Mouse (Mus musculus): ENCODE measurements around the gene Gnai3. TPM values are rescaled to one million over a fixed set of nuclear protein-coding genes. Genes with fewer than 3 reads are reported as not detected.

Gene Gnai3
- 28.4 and 45.9 TPM in 2 replicates for polyA plus RNA-seq (2012)

DNA sequence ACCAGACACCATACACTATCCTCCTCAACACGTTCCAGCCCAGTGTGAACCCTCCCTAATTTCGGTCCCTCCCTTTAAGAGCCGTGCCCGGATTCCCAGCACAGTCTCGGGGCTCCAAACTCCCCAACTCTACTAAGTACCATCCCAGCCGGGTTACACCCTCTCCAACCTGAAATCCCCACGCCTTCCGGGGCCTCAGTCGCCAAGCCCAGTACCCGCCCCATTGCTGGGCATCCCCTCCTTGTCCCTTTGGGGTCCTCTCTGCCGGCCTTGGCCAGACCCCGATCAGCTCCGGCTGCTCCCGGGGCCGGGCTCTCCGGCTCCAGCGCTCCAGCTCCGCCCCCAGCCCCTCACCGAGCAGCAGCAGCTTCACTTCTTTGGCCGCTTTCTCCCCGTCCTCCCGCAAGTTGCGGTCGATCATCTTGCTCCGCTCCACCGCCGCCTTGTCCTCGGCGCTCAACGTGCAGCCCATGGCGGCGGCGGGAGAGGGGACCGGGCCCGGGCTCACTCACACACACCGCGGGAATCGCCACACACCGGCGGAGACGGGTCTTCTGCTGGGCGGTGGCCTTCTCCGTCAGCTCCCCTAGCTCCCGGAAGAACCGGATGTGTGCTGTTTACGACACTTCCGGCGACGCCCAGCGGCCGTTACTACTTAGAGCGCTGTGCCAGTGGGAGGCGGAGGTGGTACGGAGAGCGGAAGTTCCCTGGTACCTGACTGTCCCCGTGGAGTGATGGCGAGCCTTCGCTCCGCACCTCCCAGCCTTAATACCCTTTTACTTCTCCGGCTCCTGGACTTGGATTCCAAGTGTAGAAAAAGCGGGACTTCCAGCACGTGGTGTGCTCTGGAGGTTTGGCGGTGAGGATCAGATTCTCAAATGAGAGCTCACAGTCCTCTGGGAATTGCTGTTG is at the start of gene Gnai3:
Gnai3 (minus strand) TSS at position 613 of the 912 bp plus-strand sequence.
- no peak for TF ChIP-seq GATA1 (IDR thresholded peaks at IDR 0.05; ENCODE audit: low read length)

DNA sequence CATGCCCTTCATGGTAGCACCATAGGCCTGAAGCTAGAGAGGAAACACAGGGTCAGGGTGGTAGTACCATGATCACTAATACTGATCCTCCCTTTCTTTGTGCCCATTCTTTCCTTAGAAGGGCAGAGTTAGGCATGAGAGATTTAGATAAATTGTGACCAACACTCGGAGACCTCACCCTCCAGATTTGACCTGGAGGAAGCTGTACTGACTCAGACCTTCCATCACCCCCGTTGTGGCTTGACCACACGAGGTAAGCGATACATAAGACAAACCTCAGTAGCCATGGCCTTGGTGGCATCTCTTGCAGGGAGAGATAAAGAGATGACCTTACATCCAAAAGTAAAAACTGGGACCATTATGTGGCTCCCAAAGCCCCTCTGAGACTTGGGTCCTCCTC is 49.3 kb upstream of the Gnai3 start:
- TF ChIP-seq GATA1 (IDR thresholded peaks at IDR 0.05; ENCODE audit: low read length) = no peak

DNA sequence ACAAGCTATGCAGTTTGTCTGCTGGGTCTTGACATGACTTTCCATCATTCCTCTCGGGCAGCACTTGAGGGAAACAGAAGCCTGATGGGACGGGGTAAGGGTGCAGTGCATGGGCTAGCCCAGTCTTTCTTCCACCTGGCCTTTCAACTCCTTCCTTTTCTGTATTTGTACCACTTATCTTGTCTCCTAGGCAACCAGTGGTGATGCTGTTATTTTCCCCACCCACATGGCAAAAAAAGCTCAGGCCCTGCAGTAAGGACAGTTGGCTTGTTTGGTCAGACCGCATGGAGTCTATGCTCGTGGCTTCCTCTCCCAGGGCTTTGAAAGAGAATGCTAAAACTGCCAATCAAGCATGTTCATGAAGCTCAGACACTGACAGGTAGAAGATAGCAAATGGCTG is 47.7 kb upstream of the Gnai3 start:
- TF ChIP-seq GATA1 (IDR thresholded peaks at IDR 0.05; ENCODE audit: low read length) = no peak

DNA sequence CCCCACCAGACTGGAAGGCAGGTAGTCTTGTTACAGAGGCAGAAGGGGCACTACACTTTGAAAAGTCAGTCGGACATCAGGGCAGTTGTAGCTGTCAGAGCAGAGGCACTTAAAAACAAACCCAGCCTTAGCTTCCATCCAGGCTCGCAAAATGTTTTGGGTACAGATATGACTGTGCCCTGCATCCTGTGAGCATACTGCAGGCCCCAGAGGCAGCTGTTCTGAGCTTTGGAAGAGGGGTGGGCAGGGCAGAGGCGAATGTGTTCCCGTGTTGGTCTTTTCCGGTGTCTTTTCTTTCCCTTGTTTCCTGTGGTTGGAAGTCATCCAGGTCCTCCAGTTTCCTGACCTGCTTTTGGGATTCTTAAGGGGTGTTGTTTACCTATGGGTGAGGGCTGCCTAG is 44.0 kb upstream of the Gnai3 start:
- TF ChIP-seq GATA1 (IDR thresholded peaks at IDR 0.05; ENCODE audit: low read length) = no peak

DNA sequence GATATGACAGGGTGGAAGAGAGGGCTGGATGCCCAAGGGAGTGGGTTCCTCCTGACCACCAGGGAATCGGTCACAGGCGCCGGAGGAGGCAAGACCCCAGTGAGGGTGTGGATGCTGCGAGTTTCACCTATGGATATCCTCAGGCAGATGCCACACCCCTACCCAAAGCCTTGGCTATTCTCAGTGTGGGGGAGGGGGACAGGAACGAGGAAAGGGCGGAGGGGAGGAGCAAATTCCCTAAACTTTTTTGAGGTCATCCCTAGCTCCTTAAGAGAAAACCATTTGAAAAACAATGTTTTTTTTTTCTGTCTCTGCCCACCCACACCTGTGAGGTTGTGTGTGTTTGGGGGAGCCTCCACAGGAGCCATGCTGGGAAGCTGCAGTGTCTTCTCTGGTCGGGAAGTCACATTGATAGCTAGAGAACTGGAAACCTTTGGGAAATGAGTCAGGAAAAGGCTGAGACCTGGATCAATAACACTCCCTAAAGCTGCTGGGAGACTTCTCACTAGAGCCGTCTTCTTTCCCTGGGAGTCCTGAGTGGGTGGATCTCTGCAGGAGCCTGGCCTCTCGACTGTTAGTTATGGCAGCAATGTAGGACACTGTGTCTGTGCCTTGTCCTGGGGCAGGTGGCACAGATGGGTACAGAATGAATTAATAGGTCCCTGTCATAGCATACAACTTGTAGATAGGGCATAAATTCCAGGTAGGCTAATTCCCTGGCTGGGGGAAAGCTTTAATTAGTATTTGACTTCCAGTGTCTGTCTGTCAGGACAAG is 43.0 kb upstream of the Gnai3 start:
- no peak for TF ChIP-seq GATA1 (IDR thresholded peaks at IDR 0.05; ENCODE audit: low read length)

DNA sequence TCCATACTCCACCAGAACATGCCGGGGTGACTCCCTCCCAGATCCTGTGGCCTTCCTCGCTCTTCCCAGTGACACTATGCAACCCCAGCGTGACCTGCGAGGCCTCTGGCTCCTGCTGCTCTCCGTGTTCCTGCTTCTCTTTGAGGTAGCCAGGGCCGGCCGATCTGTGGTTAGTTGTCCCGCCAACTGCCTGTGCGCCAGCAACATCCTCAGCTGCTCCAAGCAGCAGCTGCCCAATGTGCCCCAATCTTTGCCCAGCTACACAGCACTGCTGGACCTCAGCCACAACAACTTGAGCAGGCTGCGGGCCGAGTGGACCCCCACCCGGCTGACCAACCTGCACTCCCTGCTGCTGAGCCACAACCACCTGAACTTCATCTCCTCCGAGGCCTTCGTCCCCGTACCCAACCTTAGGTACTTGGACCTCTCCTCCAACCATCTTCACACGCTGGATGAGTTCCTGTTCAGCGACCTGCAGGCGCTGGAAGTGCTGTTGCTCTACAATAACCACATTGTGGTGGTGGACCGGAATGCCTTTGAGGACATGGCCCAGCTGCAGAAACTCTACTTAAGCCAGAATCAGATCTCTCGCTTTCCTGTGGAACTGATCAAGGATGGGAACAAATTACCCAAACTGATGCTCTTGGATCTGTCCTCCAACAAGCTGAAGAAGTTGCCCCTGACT is 41.3 kb upstream of the Gnai3 start:
- no peak for TF ChIP-seq GATA1 (IDR thresholded peaks at IDR 0.05; ENCODE audit: low read length)

DNA sequence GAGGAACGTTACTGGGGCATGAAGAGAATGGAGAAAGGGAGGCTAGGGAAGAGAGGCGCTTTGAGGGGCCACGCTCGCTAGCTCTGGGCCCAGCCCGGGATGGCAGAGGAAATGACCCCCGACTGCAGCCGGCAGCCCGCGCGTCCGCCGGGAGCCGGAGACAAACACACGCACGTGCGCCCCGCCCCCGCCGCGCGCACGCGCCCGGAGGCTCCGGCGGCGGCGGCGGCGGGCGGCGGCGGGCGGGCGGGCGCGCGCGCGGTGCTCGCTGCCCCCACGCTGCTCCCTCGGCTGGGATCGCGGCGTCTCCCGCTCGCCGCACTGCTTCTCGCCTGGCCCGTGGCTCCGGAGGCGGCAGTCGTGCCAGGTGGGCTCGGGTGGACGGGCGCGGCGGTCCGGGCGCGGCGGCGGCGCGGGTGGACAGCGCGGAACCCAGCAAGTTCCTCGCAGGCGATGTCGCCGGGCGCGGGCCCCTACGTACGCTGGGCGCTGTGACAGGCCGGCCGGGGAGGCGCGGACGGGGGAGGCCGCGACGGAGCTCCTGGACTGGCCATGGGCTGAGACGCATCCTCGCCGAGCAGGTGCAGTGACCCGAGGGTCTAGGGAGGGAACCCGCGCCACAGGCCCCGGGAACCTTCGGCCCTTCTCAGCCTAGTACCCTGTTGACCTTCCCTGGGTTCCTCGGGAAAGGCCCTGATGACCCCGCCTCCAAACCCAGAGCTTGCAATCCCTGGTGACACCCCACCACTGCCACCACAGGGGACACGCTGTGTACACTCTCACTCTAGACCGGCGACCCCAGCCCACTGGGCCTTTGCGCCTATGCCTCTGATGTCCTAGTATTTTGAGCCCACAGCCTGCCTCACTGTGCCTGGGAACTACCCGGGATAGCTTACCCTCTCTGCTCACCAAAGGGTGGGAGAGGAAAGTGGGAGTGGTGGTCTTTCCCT is 40.4 kb upstream of the Gnai3 start, which contains the start of gene Amigo1:
Amigo1 (plus strand) TSS at position 238 of the 950 bp plus-strand sequence.
- no peak for TF ChIP-seq GATA1 (IDR thresholded peaks at IDR 0.05; ENCODE audit: low read length)

DNA sequence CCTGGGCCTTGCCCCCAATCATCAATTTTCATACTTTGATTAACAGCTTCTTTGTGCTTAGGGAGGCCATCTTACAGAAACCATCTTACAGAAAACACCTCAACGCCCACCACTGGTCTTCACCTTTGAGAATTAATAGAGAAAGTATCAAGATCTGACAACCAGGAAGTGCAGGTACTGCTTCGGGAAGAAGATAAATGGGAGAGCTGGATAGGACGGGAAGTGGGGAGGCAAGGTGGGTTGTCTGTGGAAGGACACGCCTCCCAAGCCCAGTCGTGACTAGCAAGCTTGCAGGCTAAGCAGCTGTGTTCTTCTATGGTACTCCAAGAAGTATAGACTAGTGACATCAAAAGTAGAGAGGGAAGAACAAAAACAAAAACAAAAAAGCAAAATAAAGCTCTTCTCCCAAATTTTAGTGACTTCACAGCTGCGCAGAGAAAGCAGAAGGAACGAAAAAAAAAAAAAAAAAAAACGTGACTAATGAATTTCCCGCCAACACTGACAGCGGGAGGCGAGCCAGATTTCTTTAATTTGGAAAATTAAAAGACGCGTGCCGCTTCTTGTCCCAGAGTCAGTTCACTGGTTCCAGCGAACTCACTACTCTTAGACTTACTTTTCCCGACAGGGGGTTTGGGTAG is 39.6 kb upstream of the Gnai3 start:
- TF ChIP-seq GATA1 (IDR thresholded peaks at IDR 0.05; ENCODE audit: low read length) = no peak

DNA sequence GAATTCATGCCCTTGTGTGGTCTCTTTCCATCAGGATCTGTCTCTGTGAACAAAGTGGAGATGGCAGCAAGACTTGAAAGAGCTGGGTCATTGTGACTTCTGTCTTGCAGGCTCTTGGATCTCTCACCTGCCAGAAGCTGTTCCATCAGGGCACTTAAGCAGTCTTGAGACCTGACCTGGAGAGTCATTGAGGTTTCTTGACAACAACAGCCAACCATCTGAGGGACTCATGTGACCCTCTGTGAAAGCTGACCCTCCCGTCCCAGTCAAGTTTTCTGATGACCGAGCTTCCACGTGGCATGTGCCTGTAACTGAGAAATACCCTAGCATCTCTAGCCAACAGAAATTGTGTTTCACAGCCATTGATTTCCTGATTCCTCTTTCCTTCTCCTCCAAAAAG is 38.8 kb upstream of the Gnai3 start:
- no peak for TF ChIP-seq GATA1 (IDR thresholded peaks at IDR 0.05; ENCODE audit: low read length)

DNA sequence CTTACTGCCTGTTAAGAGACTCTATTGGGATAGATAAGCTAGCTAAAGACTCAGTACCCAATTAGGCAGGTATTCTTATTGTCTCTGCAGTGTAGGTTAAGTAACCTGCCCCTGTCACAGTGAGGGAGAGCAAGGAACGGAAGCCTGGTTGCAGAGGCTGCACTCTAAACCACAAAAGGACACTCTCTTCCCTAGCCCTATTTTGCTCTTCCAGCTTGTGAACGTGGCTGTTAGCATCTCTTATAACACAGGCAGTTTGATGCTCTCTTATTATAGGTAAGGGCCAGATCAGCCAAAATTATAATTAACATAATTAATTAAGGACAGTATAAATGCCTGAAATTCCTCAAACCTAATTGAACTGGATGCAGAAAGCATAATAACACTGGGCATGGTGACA is 34.6 kb upstream of the Gnai3 start:
- TF ChIP-seq GATA1 (IDR thresholded peaks at IDR 0.05; ENCODE audit: low read length) = no peak

DNA sequence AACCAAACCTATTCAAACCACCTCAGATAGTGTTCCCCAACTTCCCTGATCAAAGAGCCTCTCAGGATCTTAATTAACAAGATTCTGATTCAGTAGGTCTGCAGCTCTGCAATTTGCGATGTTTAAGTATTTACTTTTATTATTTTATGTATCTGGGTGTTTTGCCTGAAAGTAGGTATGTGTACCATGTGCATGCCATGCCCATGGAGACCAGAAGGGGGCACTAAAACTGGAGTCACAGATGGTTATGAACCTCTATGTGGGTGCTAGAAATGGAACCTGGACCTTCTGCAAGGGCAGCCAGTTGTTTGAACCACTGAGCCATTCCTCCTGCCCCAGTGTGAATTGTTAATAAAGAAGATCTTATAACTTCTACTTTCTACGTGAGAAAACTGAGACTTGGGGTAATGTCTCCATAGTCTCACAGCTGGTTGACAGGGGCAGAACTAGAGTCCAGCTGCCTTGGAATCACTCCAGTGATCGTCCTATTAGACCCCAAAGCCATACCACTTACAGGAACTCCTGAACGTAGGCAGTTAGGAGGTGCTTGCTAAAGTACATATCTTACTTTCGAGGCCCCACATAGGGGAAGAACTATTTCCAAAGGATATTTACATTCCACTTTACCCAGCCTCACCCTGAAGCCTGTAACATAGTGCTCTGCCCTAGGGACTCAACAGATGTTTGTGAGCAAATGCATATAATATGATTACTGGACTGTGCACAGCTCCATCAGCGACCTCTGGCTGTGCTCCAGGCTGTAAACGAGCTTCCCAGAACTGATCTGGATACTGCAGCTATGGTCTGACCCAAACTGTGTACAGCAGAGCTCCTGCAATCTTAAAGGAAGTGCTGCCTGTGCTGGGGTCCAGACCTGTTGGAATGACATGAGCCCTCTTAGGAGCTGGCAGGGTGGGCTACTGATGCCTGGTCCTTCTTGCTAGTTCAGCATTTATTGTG is 33.1 kb upstream of the Gnai3 start:
- TF ChIP-seq GATA1 (IDR thresholded peaks at IDR 0.05; ENCODE audit: low read length) = no peak

DNA sequence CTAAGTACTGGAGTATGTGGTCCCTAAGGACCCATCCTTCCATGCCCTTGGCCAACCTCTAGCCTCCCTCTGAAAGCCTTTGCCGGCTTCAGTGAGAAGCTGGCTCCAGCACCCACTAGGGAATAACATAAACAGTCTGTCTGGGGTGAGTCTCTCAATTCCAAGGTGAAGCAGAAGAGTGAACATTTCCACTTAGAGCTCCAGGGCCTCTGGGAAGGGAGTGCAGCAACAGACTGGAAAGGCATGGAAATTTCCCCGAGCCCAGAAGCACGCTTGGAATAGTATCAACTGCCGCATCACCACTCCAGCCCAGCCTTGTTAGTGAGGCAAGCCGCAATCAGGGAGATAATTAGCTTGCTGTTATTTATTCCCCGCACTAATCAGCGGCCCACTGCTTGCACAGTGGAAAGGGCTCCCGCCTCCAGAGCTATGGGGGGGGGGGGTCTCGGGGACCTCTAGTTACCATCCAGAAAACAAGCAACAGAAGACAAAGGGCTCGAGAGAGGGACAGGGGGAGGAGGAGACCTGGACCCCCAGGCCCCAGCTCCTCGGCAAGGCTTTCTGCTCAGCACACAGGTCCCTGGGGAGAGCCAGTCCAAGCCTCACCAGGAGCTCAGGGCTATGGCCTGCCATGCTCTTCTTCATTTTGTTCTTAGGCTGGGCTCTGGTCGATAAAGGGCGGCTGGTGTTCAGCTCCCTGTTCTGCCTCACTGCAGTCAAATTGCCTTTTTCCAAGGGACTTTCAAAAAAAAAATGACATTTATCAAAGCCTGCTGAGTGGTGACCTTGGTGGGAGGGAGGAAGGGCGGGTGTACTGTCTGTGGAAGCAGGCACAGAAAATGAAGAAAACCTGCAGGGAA is 29.0 kb upstream of the Gnai3 start:
- TF ChIP-seq GATA1 (IDR thresholded peaks at IDR 0.05; ENCODE audit: low read length) = no peak

All from G1E-ER4 (cell line).